Mouse (Mus musculus): ENCODE measurements at regions not wholly inside any gene's neighbourhood (a gene's known extent, or its start where the extent isn't known, plus 50 kb on each side); places are given as distances from the start of the nearest gene placed in this dataset.

DNA sequence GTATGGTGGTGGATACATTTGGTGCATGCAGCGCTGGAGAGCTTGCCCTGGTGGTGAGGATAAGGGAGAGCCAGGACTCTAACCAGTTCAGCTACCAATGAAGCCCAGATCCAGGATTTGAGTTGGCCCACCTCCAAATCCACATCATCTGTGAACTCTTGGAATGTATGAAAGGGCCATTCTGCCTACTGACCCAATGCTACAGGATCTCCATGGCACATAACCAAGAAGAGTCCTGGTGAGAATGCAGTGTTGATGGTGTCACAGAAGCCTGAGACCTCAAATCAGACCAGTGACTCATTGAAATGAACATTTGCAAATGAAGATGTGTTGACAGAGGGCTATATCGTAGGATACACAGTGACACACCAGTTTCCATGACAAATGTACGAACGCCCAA is 121.0 kb upstream of the Slitrk5 start:
- no peak for ATAC-seq (ENCODE audit: low TSS enrichment)

DNA sequence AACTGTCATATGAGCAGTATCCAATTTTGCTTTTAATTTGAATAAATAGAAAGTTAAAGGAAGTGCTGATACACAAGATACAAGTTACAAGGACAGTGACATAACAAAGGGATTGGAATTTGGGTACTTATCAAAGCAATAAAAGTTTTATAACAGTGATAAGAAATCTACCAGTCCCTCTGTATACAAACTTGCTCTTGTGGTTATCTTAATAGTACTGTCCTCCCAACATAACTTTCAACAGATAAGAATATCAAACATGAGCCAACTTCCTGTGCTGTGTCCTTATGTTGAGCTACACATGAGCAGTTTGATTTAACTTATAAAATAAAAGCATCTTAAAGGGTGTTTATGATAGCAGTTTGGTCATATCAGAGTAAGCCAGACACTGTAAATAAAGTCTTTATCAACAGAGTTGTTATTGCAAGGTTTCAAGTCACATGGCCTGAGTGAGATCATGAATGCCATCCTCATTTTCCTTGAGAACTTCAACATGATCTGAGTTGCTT is 105.5 kb upstream of the Slitrk5 start:
- ATAC-seq (ENCODE audit: low TSS enrichment), result no peak

DNA sequence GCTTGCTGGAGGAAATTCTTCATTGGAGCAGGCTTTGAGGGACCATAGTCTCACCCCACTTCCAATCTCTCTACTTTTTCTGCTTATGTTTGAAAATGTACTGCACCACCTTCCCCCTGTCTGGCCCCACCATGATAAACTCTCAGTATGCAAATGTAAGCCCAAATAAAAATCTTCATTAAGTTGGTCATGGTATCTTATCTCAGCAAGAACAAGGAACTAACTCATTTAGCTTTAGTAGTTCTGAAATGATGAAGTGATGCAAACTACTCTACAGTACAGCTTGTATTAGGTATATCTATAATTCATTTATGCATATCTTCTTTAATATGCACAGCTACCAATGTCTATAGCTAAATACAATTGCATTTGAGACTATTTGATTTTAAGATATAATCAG is 97.4 kb upstream of the Slitrk5 start:
- no peak for ATAC-seq (ENCODE audit: low TSS enrichment)

DNA sequence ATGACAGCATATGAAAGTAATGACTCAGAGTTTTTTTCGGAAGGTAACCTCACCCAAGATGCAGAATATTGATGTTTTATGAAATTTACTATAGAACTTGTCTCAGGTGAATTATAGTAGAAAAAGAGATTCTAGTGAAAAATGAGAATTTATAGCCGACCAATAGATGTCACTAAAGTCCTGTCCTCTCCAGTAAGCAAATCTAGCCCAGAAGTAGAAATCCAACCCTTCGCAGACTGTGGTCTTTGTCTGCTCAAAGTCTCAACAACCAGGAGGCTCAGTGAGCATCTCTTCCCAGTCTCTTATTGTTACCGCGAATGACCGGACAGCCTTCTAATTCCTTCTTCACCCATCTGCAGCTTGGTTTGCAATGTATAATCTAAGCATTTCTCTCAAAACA is 91.8 kb upstream of the Slitrk5 start:
- peak; percentile 95 for ATAC-seq (ENCODE audit: low TSS enrichment)

DNA sequence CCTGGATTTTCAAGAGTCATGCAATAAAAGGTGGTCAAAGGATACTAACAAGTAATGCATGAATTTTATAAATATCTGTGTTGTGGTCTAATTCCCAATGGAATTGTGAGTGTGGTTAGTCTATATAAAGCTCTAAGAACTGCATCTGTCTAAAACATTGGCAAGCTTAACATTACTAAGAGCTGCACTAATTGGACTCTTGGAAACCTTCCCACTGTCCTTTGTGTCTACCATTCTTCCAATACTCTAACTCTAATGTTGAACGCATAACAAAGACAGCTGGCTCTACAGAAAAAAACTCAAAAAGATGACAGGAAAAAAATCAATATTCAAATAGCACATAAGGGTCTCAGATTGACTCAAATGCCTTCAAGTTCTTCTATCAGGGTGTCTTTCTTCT is 58.1 kb upstream of the Slitrk5 start:
- ATAC-seq (ENCODE audit: low TSS enrichment), result no peak

DNA sequence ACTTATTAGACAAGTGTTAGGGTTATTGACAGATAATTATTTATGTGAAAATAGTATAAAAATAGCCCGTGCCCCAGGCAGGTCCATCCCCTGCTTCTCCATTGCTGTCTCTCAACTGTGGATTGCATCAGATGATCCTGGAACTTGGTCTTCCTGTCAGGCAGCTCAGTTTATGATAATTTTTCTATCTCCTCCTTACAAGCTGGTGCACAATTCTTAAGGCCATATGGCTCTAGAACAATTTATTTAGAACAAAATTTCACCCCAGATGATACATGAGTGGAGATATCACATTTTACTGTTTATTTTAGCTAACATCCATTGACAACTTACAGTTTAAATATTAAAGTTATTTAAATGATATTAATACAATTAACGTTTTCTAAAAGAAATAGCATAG is 54.1 kb upstream of the Slitrk5 start:
- peak; percentile 83 for ATAC-seq (ENCODE audit: low TSS enrichment)
